Mouse (Mus musculus) liver, embryonic 15.5 days (tissue): ENCODE results near the gene H2al1g. TPM values are rescaled to one million over a fixed set of nuclear protein-coding genes. Genes with fewer than 3 reads are reported as not detected.
"Not testable (repeated sequence)": the region's sequence is repeated elsewhere in the genome, so short reads cannot be mapped to it uniquely, and the experiment has no call there.

Experiments used
- ATAC-seq: fragments of 200-750 bp; cut with Nextera tagmentation; 2 replicates; pipeline ENCODE4 v1.8.0; 2017; ENCODE audit warnings: moderate number of reproducible peaks, mild to moderate bottlenecking, moderate library complexity; ENCODE audit not compliant: insufficient read depth
- H3K27ac ChIP-seq: fragments of 300-500 bp; sonication (generic); replicated peaks from 2 replicates; pipeline ENCODE4 v1.5.1; 2015; ENCODE audit warnings: mild to moderate bottlenecking, inconsistent platforms
- H3K27me3 ChIP-seq: fragments of 300-500 bp; sonication (generic); 2 replicates; pipeline ENCODE4 v1.6.1; 2015; ENCODE audit warnings: mild to moderate bottlenecking, inconsistent platforms
- H3K36me3 ChIP-seq: fragments of 300-500 bp; sonication (generic); replicated peaks from 2 replicates; pipeline ENCODE4 v1.6.1; 2015; ENCODE audit warnings: moderate library complexity, mild to moderate bottlenecking, inconsistent platforms
- H3K4me1 ChIP-seq: fragments of 300-500 bp; sonication (generic); replicated peaks from 2 replicates; pipeline ENCODE4 v1.6.1; 2015; ENCODE audit warnings: inconsistent platforms
- H3K4me2 ChIP-seq: fragments of 300-500 bp; sonication (generic); 2 replicates; pipeline ENCODE4 v1.6.1; 2015; ENCODE audit warnings: moderate library complexity, mild to moderate bottlenecking, inconsistent platforms
- H3K4me3 ChIP-seq: fragments of 300-500 bp; sonication (generic); replicated peaks from 2 replicates; pipeline ENCODE4 v1.5.1; 2015; ENCODE audit warnings: mild to moderate bottlenecking, inconsistent platforms
- H3K9ac ChIP-seq: fragments of 300-500 bp; sonication (generic); 2 replicates; pipeline ENCODE4 v1.6.1; 2015; ENCODE audit warnings: moderate library complexity, mild to moderate bottlenecking, inconsistent platforms
- H3K9me3 ChIP-seq: fragments of 300-500 bp; sonication (generic); replicated peaks from 2 replicates; pipeline ENCODE4 v1.6.1; 2016; ENCODE audit warnings: inconsistent platforms
- WGBS: fragments of 180-500 bp; shearing (Covaris S2); methylation state at CpG from one replicate; pipeline ENCODE4 v1.1.7; 2015; ENCODE audit warnings: mixed read lengths; ENCODE audit not compliant: insufficient replicate concordance; 5-methylcytosine and 5-hydroxymethylcytosine counted together
- polyA plus RNA-seq: library from polyadenylated mRNA; unstranded; fragments of >200 nt; fragmentation: Nextera tagmentation; extraction: Ambion mirVana; gene quantifications from 2 replicates; pipeline ENCODE4 v1.2.1, GENCODE M21; 2015

Gene H2al1g
- polyA plus RNA-seq, result not detected in 2 replicates

DNA sequence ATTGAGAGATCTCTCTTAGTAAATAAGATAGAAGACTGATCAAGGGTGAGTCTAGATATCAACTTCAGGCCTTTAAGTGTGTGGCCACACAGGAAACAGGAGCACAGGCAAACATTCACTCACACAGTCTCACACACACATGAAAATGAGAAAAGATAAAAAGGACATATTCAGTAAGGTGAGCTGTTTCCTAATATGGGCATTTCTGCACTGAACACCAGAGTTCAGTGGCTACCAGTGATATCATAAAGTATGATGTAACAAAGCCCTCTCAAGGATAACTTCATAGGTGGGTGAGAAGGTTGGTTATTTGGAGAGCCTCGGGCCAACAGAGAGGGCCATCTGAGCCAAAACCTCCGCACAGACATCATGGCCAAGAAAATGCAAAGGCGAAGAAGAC is at the start of gene H2al1g:
TSS of gene H2al1g (plus strand) at position 301 of the 400 bp plus-strand sequence.
- not testable (repeated sequence) for H3K4me1 ChIP-seq, H3K36me3 ChIP-seq, H3K27me3 ChIP-seq, ATAC-seq, H3K9me3 ChIP-seq, H3K4me3 ChIP-seq, H3K4me2 ChIP-seq, H3K27ac ChIP-seq, H3K9ac ChIP-seq
- no CpG with 5 or more reads among the region's 3 CpGs for WGBS

- Histone ChIP-seq H3K4me2 (no peak overlapping the region), H3K9ac (no peak overlapping the region), H3K4me1 (no peaks in the 10 kb centered on the region), H3K36me3 (no peaks in the 10 kb centered on the region), H3K9me3 (no peaks in the 10 kb centered on the region), H3K27me3 (no peaks in the 10 kb centered on the region), H3K27ac (no peak overlapping the region), H3K4me3 (no peak overlapping the region)
- no peak for ATAC-seq
- WGBS, result 62% methylated on average over 3 of the region's 3 CpGs
Measured at GRCm38 (mm10) chrX:11269074-11269473, 49.0 kb upstream of the H2al1g start.

- 50% methylated on average over 3 of the region's 3 CpGs for WGBS
- ATAC-seq, result no peak
- no peak overlapping the region for H3K27ac ChIP-seq
Measured at GRCm38 (mm10) chrX:11273190-11273589, 44.9 kb upstream of the H2al1g start.

DNA sequence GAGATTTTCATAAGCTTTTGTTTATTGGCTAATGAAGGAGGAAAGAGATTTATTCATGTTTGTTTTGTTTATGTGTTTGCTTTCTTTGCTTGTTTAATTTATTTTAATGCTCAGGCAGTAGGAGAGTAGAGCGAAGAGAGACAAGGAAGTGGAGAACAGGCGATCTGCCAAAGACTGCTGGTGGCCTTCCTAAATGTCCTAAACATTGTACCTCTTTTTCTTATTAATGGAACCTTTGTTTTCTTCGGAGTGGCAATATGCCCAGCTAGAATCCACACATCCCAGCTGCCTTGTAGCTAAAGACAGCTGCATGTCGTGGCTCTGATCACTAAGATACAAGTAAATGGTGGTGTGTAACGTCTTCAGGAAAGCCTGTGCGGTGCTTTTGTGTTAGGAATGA is 41.0 kb upstream of the H2al1g start:
- 50% methylated on average over 6 of the region's 6 CpGs for WGBS
- H3K9me3 ChIP-seq, result no peaks in the 10 kb centered on the region
- H3K36me3 ChIP-seq, result no peaks in the 10 kb centered on the region
- H3K4me1 ChIP-seq, result no peaks in the 10 kb centered on the region
- no peak overlapping the region for H3K4me3 ChIP-seq
- H3K4me2 ChIP-seq, result no peak overlapping the region
- no peak for ATAC-seq
- no peaks in the 10 kb centered on the region for H3K27me3 ChIP-seq
- no peak overlapping the region for H3K27ac ChIP-seq
- no peak overlapping the region for H3K9ac ChIP-seq

More at GRCm38 (mm10) chrX:11273190-11273589, 44.9 kb upstream of the H2al1g start:
- Histone ChIP-seq H3K36me3 (no peaks in the 10 kb centered on the region), H3K27me3 (no peaks in the 10 kb centered on the region), H3K4me1 (no peaks in the 10 kb centered on the region), H3K9ac (no peak overlapping the region), H3K4me3 (no peak overlapping the region), H3K4me2 (no peak overlapping the region), H3K9me3 (no peaks in the 10 kb centered on the region)

GRCm38 (mm10) chrX:11280741-11281140 is 37.3 kb upstream of the H2al1g start:
- Histone ChIP-seq H3K9me3 (no peaks in the 10 kb centered on the region), H3K36me3 (no peaks in the 10 kb centered on the region), H3K9ac (no peak overlapping the region), H3K27me3 (no peaks in the 10 kb centered on the region), H3K4me3 (no peak overlapping the region), H3K4me1 (no peaks in the 10 kb centered on the region), H3K27ac (no peak overlapping the region), H3K4me2 (no peak overlapping the region)
- WGBS, result 35% methylated on average over 2 of the region's 2 CpGs
- ATAC-seq, result no peak

DNA sequence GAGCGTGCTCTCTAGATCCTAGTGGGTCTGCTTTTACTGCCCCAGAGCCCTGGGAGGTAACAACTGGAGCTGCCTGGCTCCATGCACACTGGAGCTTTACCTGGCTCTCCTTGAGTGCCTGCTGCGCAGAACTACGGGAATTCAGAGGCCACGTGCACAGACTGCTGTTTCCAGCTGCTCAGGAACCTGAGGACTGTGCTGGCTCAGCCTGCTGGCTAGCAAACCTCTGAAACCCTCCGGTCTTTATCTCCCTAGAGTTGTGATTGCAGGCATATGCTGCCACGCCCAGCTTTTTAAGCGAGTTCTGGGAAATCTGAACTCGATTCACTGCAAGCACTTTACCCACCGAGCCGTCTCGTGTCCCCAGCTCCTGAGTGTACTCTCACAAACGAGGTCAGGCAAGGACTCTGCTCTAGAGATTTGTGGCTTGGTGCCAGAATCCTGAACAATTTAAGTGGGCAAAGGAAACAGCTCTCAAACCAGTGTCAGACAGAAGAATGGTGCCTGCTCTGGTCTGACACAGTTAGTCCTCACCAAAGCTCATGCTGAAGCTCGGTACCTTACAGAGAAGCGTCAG is 29.7 kb upstream of the H2al1g start:
- 51% methylated on average over 14 of the region's 14 CpGs for WGBS
- Histone ChIP-seq H3K36me3 (no peaks in the 10 kb centered on the region), H3K4me2 (no peak overlapping the region), H3K9ac (no peak overlapping the region), H3K27ac (no peak overlapping the region), H3K27me3 (no peaks in the 10 kb centered on the region), H3K9me3 (no peaks in the 10 kb centered on the region), H3K4me3 (no peak overlapping the region), H3K4me1 (no peaks in the 10 kb centered on the region)
- ATAC-seq, result no peak

DNA sequence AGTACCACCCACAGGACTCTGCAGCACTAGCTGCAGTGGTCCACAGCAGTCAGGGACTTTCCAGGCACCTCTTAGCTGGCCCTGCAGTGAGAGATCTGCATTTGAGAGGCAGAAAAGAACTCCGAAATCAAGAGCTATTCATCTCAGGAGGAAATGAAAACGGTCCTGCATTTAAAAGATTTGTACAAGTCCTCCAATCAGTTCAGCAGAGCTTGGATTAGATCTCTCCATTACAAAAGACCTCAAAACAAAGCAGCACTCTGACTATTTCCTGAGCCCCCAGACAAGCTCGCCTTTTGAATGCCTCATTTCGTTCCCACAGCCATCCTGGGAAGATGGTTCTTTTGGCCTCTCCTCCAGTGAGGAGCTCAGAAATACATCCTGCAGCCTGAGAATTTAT is 28.8 kb upstream of the H2al1g start:
- no peak overlapping the region for H3K9ac ChIP-seq
- no peaks in the 10 kb centered on the region for H3K9me3 ChIP-seq
- 35% methylated on average over 4 of the region's 4 CpGs for WGBS
- no peaks in the 10 kb centered on the region for H3K27me3 ChIP-seq
- H3K27ac ChIP-seq, result no peak overlapping the region
- H3K36me3 ChIP-seq, result no peaks in the 10 kb centered on the region
- no peaks in the 10 kb centered on the region for H3K4me1 ChIP-seq
- no peak overlapping the region for H3K4me3 ChIP-seq
- no peak for ATAC-seq
- no peak overlapping the region for H3K4me2 ChIP-seq

DNA sequence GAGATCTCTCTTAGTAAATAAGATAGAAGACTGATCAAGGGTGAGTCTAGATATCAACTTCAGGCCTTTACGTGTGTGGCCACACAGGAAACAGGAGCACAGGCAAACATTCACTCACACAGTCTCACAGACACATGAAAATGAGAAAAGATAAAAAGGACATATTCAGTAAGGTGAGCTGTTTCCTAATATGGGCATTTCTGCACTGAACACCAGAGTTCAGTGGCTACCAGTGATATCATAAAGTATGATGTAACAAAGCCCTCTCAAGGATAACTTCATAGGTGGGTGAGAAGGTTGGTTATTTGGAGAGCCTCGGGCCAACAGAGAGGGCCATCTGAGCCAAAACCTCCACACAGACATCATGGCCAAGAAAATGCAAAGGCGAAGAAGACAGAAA is 19.1 kb upstream of the H2al1g start, which contains the start of gene H2al1a:
TSS of gene H2al1a (plus strand) at position 301 of the 400 bp plus-strand sequence.
- no CpG with 5 or more reads among the region's 3 CpGs for WGBS

GRCm38 (mm10) chrX:11302132-11302531 is 15.9 kb upstream of the H2al1g start, which contains the start of gene H2al1b:
TSS of gene H2al1b (plus strand) at chrX:11302432.
- not testable (repeated sequence) for H3K4me1 ChIP-seq, H3K27ac ChIP-seq, H3K9me3 ChIP-seq, H3K4me2 ChIP-seq, ATAC-seq, H3K27me3 ChIP-seq, H3K9ac ChIP-seq, H3K36me3 ChIP-seq, H3K4me3 ChIP-seq
- WGBS, result 77% methylated on average over 1 of the region's 3 CpGs

More for the DNA sequence above, 19.1 kb upstream of the H2al1g start, which contains the start of gene H2al1a:
- H3K4me3 ChIP-seq, H3K9me3 ChIP-seq, ATAC-seq, H3K9ac ChIP-seq, H3K36me3 ChIP-seq, H3K4me1 ChIP-seq, H3K27ac ChIP-seq, H3K27me3 ChIP-seq, H3K4me2 ChIP-seq: not testable (repeated sequence)

DNA sequence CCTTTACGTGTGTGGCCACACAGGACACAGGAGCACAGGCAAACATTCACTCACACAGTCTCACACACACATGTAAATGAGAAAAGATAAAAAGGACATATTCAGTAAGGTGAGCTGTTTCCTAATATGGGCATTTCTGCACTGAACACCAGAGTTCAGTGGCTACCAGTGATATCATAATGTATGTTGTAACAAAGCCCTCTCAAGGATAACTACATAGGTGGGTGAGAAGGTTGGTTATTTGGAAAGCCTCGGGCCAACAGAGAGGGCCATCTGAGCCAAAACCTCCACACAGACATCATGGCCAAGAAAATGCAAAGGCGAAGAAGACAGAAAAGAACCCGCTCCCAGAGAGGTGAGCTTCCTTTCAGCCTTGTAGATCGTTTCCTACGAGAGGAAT is 12.7 kb upstream of the H2al1g start, which contains the start of gene H2al1c:
TSS of gene H2al1c (plus strand) at position 301 of the 400 bp plus-strand sequence.
- not testable (repeated sequence) for H3K9ac ChIP-seq, H3K36me3 ChIP-seq, ATAC-seq, H3K4me3 ChIP-seq, H3K4me2 ChIP-seq, H3K9me3 ChIP-seq, H3K27ac ChIP-seq, H3K4me1 ChIP-seq, H3K27me3 ChIP-seq
- 44% methylated on average over 1 of the region's 6 CpGs for WGBS

DNA sequence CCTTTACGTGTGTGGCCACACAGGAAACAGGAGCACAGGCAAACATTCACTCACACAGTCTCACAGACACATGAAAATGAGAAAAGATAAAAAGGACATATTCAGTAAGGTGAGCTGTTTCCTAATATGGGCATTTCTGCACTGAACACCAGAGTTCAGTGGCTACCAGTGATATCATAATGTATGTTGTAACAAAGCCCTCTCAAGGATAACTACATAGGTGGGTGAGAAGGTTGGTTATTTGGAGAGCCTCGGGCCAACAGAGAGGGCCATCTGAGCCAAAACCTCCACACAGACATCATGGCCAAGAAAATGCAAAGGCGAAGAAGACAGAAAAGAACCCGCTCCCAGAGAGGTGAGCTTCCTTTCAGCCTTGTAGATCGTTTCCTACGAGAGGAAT is 9.5 kb upstream of the H2al1g start, which contains the start of gene H2al1d:
TSS of gene H2al1d (plus strand) at position 301 of the 400 bp plus-strand sequence.
- H3K36me3 ChIP-seq, H3K9me3 ChIP-seq, H3K9ac ChIP-seq, H3K4me3 ChIP-seq, ATAC-seq, H3K27me3 ChIP-seq, H3K4me2 ChIP-seq, H3K4me1 ChIP-seq, H3K27ac ChIP-seq: not testable (repeated sequence)
- WGBS, result no CpG with 5 or more reads among the region's 6 CpGs

DNA sequence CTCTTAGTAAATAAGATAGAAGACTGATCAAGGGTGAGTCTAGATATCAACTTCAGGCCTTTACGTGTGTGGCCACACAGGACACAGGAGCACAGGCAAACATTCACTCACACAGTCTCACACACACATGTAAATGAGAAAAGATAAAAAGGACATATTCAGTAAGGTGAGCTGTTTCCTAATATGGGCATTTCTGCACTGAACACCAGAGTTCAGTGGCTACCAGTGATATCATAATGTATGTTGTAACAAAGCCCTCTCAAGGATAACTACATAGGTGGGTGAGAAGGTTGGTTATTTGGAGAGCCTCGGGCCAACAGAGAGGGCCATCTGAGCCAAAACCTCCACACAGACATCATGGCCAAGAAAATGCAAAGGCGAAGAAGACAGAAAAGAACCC is 6.4 kb upstream of the H2al1g start, which contains the start of gene H2al1e:
TSS of gene H2al1e (plus strand) at position 301 of the 400 bp plus-strand sequence.
- no CpG with 5 or more reads among the region's 3 CpGs for WGBS
- not testable (repeated sequence) for ATAC-seq

More for the DNA sequence above, 6.4 kb upstream of the H2al1g start, which contains the start of gene H2al1e:
- not testable (repeated sequence) for H3K9ac ChIP-seq, H3K9me3 ChIP-seq, H3K27me3 ChIP-seq, H3K4me1 ChIP-seq, H3K36me3 ChIP-seq, H3K4me2 ChIP-seq, H3K27ac ChIP-seq, H3K4me3 ChIP-seq
